11 mouse cellular contexts compared by ENCODE assay signal in the genomic region with DNA sequence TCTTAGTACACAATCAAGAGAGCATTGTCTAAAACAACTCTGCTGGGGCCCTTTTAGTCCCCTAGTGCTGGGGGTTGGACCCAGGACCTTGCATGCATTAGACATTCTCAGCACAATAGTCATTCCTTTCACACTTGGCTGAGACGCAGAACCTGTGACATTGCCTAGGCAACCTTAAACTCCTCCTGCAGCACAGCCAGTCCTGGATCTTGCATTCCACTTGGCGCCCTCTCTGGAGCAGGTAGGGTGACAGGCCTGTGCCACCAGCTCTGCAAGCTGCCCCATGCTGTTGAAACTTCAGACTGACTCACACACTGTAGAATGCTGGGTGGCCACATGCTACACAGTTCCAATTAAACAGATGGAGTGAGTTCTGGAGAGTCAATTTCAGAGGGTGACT.
A peak's percentile ranks its signal among the peaks of the same experiment; 100 is the strongest.
DNase-seq lines count a peak whose midpoint lies in the region; ATAC-seq and TF ChIP-seq lines count a peak whose summit lies in the region.
"Had no signal": no experiment of that assay in that cellular context is flagged by ENCODE, and none has a peak within 500 bp of the region (broad histone marks: within the 10 kb centered on the region; RNA-seq: fewer than 3 reads in every experiment).

No protein-coding gene starts in this region.

- H3K9me3 ChIP-seq in kidney, embryonic 14.5 days (ENCODE audit: control insufficient read depth, low read length) = no peaks in the 10 kb centered on the region
- H3K9me3 ChIP-seq: heart, embryonic 13.5 days; liver, embryonic 15.5 days had no signal

- H3K36me3 ChIP-seq in kidney, embryonic 14.5 days (ENCODE audit: control insufficient read depth, insufficient read depth, low read length) = no peaks in the 10 kb centered on the region
- H3K36me3 ChIP-seq: heart, embryonic 13.5 days; liver, embryonic 15.5 days had no signal

- no peak overlapping the region for H3K27ac ChIP-seq in cerebellum, adult 2 months (ENCODE audit: insufficient read depth, low read length)
- no peak overlapping the region for H3K27ac ChIP-seq in kidney, embryonic 14.5 days (ENCODE audit: low read depth, low read length)
- H3K27ac ChIP-seq: heart, embryonic 13.5 days; liver, embryonic 15.5 days had no signal

- H3K9ac ChIP-seq in kidney, embryonic 14.5 days (ENCODE audit: low read depth, low read length) = no peak overlapping the region
- H3K9ac ChIP-seq: heart, embryonic 13.5 days; liver, embryonic 15.5 days had no signal

- H3K27me3 ChIP-seq in cerebellum, adult 2 months (ENCODE audit: control insufficient read depth, insufficient read depth, low read length) = no peaks in the 10 kb centered on the region
- H3K27me3 ChIP-seq in kidney, embryonic 14.5 days (ENCODE audit: control insufficient read depth, insufficient read depth, low read length) = no peaks in the 10 kb centered on the region
- H3K27me3 ChIP-seq: heart, embryonic 13.5 days; liver, embryonic 15.5 days had no signal

- peak; percentile 92 for ATAC-seq in kidney, embryonic 14.5 days (ENCODE audit: low FRiP score, low TSS enrichment)

- DNase-seq in kidney, adult 11 months = peak; percentile 23
- no peak for DNase-seq in kidney, adult 18-20 months
- peak; percentile 17 for DNase-seq in 416B (ENCODE audit: low read depth)
- DNase-seq in cerebellum, adult 2 months = peak; percentile 37 to 76
- DNase-seq in adrenal gland, postnatal 4 days (ENCODE audit: low spot score in 2 of 2) = no peak
- no peak for DNase-seq in left cerebral cortex, adult 8-10 months (ENCODE audit: low spot score in 2 of 2)
- no peak for DNase-seq in adrenal gland, adult 18-20 months (ENCODE audit: low spot score in 2 of 2)
- DNase-seq: adrenal gland, postnatal 14 days had no signal

- no peak overlapping the region for H3K4me3 ChIP-seq in cerebellum, adult 2 months (replicated peaks; ENCODE audit: insufficient read depth, low read depth, low read length)
- no peak overlapping the region for H3K4me3 ChIP-seq in kidney, embryonic 14.5 days (ENCODE audit: low read length)
- H3K4me3 ChIP-seq: heart, embryonic 13.5 days; liver, embryonic 15.5 days had no signal

- TF ChIP-seq POLR2A in cerebellum, adult 2 months (IDR thresholded peaks at IDR 0.05; ENCODE audit: borderline replicate concordance, insufficient read depth, low read length) = no peak

- no peaks in the 10 kb centered on the region for H3K4me1 ChIP-seq in cerebellum, adult 2 months (ENCODE audit: control insufficient read depth, insufficient read depth, low read length)
- no peaks in the 10 kb centered on the region for H3K4me1 ChIP-seq in kidney, embryonic 14.5 days (ENCODE audit: control insufficient read depth, insufficient read depth, low read length)
- H3K4me1 ChIP-seq: heart, embryonic 13.5 days; liver, embryonic 15.5 days had no signal

- 21% methylated on average over 2 of the region's 2 CpGs for WGBS in cerebellum, adult 2 months
- 31% methylated on average over 2 of the region's 2 CpGs for WGBS in kidney, embryonic 14.5 days

- no peak for TF ChIP-seq CTCF in cerebellum, adult 2 months (IDR thresholded peaks at IDR 0.05; ENCODE audit: borderline replicate concordance, insufficient read depth, low read depth, low read length)

- no peak overlapping the region for H3K4me2 ChIP-seq in kidney, embryonic 14.5 days (replicated peaks; ENCODE audit: low read depth, low read length)
- H3K4me2 ChIP-seq: heart, embryonic 13.5 days; liver, embryonic 15.5 days had no signal

Comparison
In these comparisons a context has a peak if more than half of its experiments do, and no peak if none do; other contexts are left out.
1. DNase-seq: peak in kidney, adult 11 months (single experiment), 416B (single experiment) and cerebellum, adult 2 months (2 of 2); none in kidney, adult 18-20 months (single experiment), adrenal gland, postnatal 4 days (0 of 2), left cerebral cortex, adult 8-10 months (0 of 2) and adrenal gland, adult 18-20 months (0 of 2).